Mouse (Mus musculus) layer of hippocampus, adult 6 months (tissue): Measurements from ENCODE around the gene Irf2bpl. TPM values are rescaled to one million over a fixed set of nuclear protein-coding genes. Genes with fewer than 3 reads are reported as not detected.

Experiments
- long read RNA-seq, 2 experiments: library from polyadenylated mRNA; unstranded; transcript quantifications; one replicate each; pipeline ENCODE4 v2.0.0; 2019 to 2020
- polyA plus RNA-seq: library from polyadenylated mRNA; unstranded; fragments of <200 nt; fragmentation: Nextera tagmentation; gene quantifications from 2 replicates; pipeline ENCODE4 v1.2.3, GENCODE M21; 2021

The Irf2bpl gene
- 17.7 and 19.3 TPM in 2 replicates for polyA plus RNA-seq
- long read RNA-seq, experiment 1, full-length matches to known transcripts, result 53 of 53 reads
- long read RNA-seq, experiment 1, partial matches to known transcripts, result 0 of 53 reads
- long read RNA-seq, experiment 1, other reads (novel, unspliced or antisense), result 0 of 53 reads
- long read RNA-seq, experiment 2, full-length matches to known transcripts, result 244 of 244 reads
- long read RNA-seq, experiment 2, partial matches to known transcripts, result 0 of 244 reads
- long read RNA-seq, experiment 2, other reads (novel, unspliced or antisense), result 0 of 244 reads

DNA sequence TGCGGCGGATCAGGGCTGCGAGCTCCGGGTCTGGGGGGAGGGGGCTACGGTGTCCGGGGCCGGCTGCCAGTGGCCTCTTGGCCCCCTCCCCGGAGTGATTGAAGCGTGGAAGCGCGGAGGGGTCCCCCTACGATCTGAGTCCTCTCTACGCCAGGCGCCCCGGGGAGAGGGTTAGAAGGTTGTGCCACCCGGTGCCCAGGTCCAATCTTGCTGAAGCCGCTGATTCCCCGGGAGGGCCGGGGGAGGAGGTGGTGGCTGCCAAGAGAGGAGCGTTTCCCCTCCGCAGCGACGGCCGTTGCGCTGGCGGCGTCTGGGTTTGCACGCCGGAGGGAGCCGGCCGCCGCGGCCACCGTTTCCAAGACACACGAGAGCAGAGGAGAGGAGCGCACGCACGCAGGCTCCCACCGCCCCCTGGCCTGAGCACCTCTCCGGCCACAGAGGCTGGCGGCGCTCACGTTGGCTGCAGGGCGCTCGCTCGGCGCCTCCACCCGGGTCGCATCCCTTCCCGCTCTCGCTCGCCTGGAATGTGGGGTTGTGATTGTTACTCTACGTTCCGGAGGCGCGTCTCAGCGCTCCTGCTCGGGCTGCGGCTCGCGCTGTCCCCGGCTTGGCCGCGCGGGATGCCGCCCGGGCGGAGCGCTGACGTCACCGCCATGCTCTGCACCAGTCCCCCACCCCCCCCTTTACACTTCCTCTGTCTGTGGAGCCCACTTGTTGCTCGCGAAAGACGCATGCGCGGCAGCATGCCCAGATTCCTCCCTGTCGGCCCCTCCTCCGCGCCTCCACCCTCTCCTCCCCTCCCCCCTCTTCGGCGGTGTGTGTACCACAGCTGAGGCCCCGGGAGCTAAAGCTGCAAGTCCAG is at the start of gene Irf2bpl:
TSS of gene Irf2bpl (minus strand) at position 602 of the 862 bp plus-strand sequence.

Other genes with a start within 250 kb of the Irf2bpl start
- gene Vash1, start 206.1 kb downstream of the Irf2bpl start, polyA plus RNA-seq, result 0.39 and 0.74 TPM in 2 replicates
- 5.9 and 7.5 TPM in 2 replicates for gene Angel1, start 158.3 kb downstream of the Irf2bpl start, polyA plus RNA-seq
- gene Lrrc74a, start 150.4 kb downstream of the Irf2bpl start, polyA plus RNA-seq, result not detected in 2 replicates
- 27.9 and 31.9 TPM in 2 replicates for gene Cipc, start 62.2 kb upstream of the Irf2bpl start, polyA plus RNA-seq
- gene Zdhhc22, start 105.6 kb upstream of the Irf2bpl start, polyA plus RNA-seq, result 12.3 and 18.1 TPM in 2 replicates
- gene Tmem63c, start 136.5 kb upstream of the Irf2bpl start, polyA plus RNA-seq, result 12.6 and 13.4 TPM in 2 replicates
- 16.0 and 16.6 TPM in 2 replicates for gene Ngb, start 217.7 kb upstream of the Irf2bpl start, polyA plus RNA-seq